Mouse (Mus musculus): ENCODE results near the gene Dffb. TPM values are rescaled to one million over a fixed set of nuclear protein-coding genes. Genes with fewer than 3 reads are reported as not detected.
A peak's percentile ranks its signal among the peaks of the same experiment; 100 is the strongest.

Dffb gene
- total and polyA plus RNA-seq, 2 experiments from 2014 or later: 9.7 to 20.8 TPM

DNA sequence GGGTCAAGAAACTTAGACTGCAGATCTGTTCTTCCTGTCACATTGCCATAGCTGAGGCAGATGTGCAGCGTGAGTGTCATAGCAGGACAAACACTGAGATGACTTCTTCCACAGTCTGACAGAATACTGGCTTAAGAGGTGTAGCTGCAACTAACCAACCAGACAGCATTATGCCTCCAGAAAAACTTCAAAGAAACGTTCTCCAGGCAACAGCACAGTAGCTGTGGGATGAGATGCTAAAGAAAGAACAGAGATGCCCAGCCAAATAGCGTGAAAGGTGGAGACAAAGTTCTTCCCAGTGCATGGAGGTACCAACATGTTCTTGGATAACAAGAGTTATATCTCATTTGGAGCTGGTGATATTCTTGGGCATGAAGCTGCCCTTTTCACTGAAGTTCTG is 23.8 kb downstream of the Dffb start:
- Histone ChIP-seq H3K36me3 (ENCODE audit: insufficient read depth, low read length) (no peaks in the 10 kb centered on the region), H3K27ac (ENCODE audit: low read depth, low read length) (no peak overlapping the region), H3K4me1 (ENCODE audit: insufficient read depth, low read length) (no peaks in the 10 kb centered on the region), H3K4me3 (ENCODE audit: low read depth, low read length) (no peak overlapping the region), H3K9ac (replicated peaks; ENCODE audit: low read length, poor library complexity, severe bottlenecking) (no peak overlapping the region), H3K9me3 (ENCODE audit: low read length) (no peaks in the 10 kb centered on the region), H3K4me2 (ENCODE audit: low read depth, low read length, poor library complexity, severe bottlenecking) (no peak overlapping the region), H3K27me3 (ENCODE audit: insufficient read depth, low read length) (peaks cover 6% of the 10 kb centered on the region)
- TF ChIP-seq CTCF (IDR thresholded peaks at IDR 0.05): no peak
- ATAC-seq (ENCODE audit: low FRiP score) (no peak), DNase-seq (ENCODE audit: low spot score) (no peak)
- 61% methylated on average over 3 of the region's 3 CpGs for WGBS

GRCm38 (mm10) chr4:153950372-153950771 is 24.6 kb downstream of the Dffb start:
- Histone ChIP-seq H3K4me2 (ENCODE audit: low read depth, low read length, poor library complexity, severe bottlenecking) (no peak overlapping the region), H3K9ac (replicated peaks; ENCODE audit: low read length, poor library complexity, severe bottlenecking) (no peak overlapping the region), H3K4me3 (ENCODE audit: low read depth, low read length) (no peak overlapping the region), H3K27ac (ENCODE audit: low read depth, low read length) (no peak overlapping the region), H3K9me3 (ENCODE audit: low read length) (no peaks in the 10 kb centered on the region), H3K27me3 (ENCODE audit: insufficient read depth, low read length) (peaks cover 11% of the 10 kb centered on the region), H3K4me1 (ENCODE audit: insufficient read depth, low read length) (no peaks in the 10 kb centered on the region), H3K36me3 (ENCODE audit: insufficient read depth, low read length) (no peaks in the 10 kb centered on the region)
- WGBS: 72% methylated on average over 2 of the region's 2 CpGs
- DNase-seq (ENCODE audit: low spot score) (no peak), ATAC-seq (ENCODE audit: low FRiP score) (no peak)
- no peak for TF ChIP-seq CTCF (IDR thresholded peaks at IDR 0.05)

DNA sequence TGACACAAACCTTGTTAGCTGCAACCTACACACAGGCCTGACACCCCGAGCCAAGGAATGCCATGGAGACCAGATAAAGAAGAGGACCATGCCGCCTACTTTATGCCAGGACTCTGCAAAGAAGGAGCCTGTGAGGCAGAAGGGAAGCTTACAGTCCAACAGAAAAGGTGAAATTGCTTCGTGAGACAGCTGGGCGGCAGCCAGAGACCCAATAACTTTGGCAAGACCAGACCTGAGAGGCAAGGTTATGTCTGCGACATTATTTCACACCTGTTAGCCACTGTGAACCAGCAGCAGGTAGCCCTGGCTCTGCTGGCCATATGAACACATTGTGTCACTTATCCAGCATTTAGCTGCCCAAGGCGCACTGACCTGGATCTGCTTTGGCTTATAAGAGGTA is 29.2 kb downstream of the Dffb start:
- H3K4me3 ChIP-seq (ENCODE audit: low read depth, low read length): no peak overlapping the region
- no peaks in the 10 kb centered on the region for H3K36me3 ChIP-seq (ENCODE audit: insufficient read depth, low read length)
- H3K9me3 ChIP-seq (ENCODE audit: low read length): no peaks in the 10 kb centered on the region
- H3K4me2 ChIP-seq (ENCODE audit: low read depth, low read length, poor library complexity, severe bottlenecking): no peak overlapping the region
- H3K4me1 ChIP-seq (ENCODE audit: insufficient read depth, low read length): no peaks in the 10 kb centered on the region
- peak; percentile 22 for DNase-seq (ENCODE audit: low spot score)
- no peak for ATAC-seq (ENCODE audit: low FRiP score)
- 86% methylated on average over 6 of the region's 6 CpGs for WGBS
- H3K27me3 ChIP-seq (ENCODE audit: insufficient read depth, low read length): peaks cover 7% of the 10 kb centered on the region
- no peak overlapping the region for H3K27ac ChIP-seq (ENCODE audit: low read depth, low read length)
- no peak overlapping the region for H3K9ac ChIP-seq (replicated peaks; ENCODE audit: low read length, poor library complexity, severe bottlenecking)
- no peak for TF ChIP-seq CTCF (IDR thresholded peaks at IDR 0.05)

GRCm38 (mm10) chr4:153944261-153944660 is 30.7 kb downstream of the Dffb start:
- TF ChIP-seq CTCF (IDR thresholded peaks at IDR 0.05): no peak
- no peaks in the 10 kb centered on the region for H3K36me3 ChIP-seq (ENCODE audit: insufficient read depth, low read length)
- DNase-seq (ENCODE audit: low spot score): no peak

GRCm38 (mm10) chr4:153943243-153943642 is 31.7 kb downstream of the Dffb start:
- 0 out of 2 replicates have a peak, but pooled peaks have one; percentile 44 for ATAC-seq (ENCODE audit: low FRiP score)
- no peak overlapping the region for H3K4me2 ChIP-seq (ENCODE audit: low read depth, low read length, poor library complexity, severe bottlenecking)
- no peak overlapping the region for H3K9ac ChIP-seq (replicated peaks; ENCODE audit: low read length, poor library complexity, severe bottlenecking)

More at GRCm38 (mm10) chr4:153944261-153944660, 30.7 kb downstream of the Dffb start:
- ATAC-seq (ENCODE audit: low FRiP score): no peak
- Histone ChIP-seq H3K4me2 (ENCODE audit: low read depth, low read length, poor library complexity, severe bottlenecking) (no peak overlapping the region), H3K27me3 (ENCODE audit: insufficient read depth, low read length) (peaks cover 7% of the 10 kb centered on the region), H3K4me3 (ENCODE audit: low read depth, low read length) (no peak overlapping the region), H3K4me1 (ENCODE audit: insufficient read depth, low read length) (no peaks in the 10 kb centered on the region), H3K9me3 (ENCODE audit: low read length) (no peaks in the 10 kb centered on the region), H3K9ac (replicated peaks; ENCODE audit: low read length, poor library complexity, severe bottlenecking) (no peak overlapping the region), H3K27ac (ENCODE audit: low read depth, low read length) (no peak overlapping the region)
- 51% methylated on average over 6 of the region's 6 CpGs for WGBS

DNA sequence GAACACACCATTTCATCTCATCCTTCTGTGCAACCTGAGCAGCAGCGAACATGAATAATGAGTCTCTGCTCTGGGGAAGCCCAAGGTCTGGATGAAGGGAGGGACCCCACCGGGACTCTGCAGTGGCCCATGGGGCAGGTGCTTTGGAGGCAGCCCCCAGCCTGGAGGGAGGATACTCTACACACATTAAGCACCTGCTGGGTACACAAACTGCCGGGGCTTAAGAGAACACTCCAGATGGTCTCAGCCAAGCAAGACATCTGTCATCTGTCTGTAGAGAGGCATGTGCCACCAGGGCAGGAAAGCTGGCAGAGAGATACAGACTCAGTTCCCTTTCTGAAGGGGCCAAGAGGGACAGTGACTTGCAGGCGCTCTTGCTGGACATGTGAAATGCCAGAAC is 45.0 kb downstream of the Dffb start:
- no peak overlapping the region for H3K27ac ChIP-seq (ENCODE audit: low read depth, low read length)
- ATAC-seq (ENCODE audit: low FRiP score): no peak
- no peak for TF ChIP-seq CTCF (IDR thresholded peaks at IDR 0.05)
- DNase-seq (ENCODE audit: low spot score): peak; percentile 71
- WGBS: 63% methylated on average over 4 of the region's 4 CpGs
- no peak overlapping the region for H3K4me2 ChIP-seq (ENCODE audit: low read depth, low read length, poor library complexity, severe bottlenecking)
- H3K27me3 ChIP-seq (ENCODE audit: insufficient read depth, low read length): no peaks in the 10 kb centered on the region
- no peak overlapping the region for H3K4me3 ChIP-seq (ENCODE audit: low read depth, low read length)
- no peak overlapping the region for H3K9ac ChIP-seq (replicated peaks; ENCODE audit: low read length, poor library complexity, severe bottlenecking)
- H3K36me3 ChIP-seq (ENCODE audit: insufficient read depth, low read length): no peaks in the 10 kb centered on the region
- H3K9me3 ChIP-seq (ENCODE audit: low read length): no peaks in the 10 kb centered on the region
- no peaks in the 10 kb centered on the region for H3K4me1 ChIP-seq (ENCODE audit: insufficient read depth, low read length)

More at GRCm38 (mm10) chr4:153943243-153943642, 31.7 kb downstream of the Dffb start:
- H3K27ac ChIP-seq (ENCODE audit: low read depth, low read length): no peak overlapping the region
- H3K4me3 ChIP-seq (ENCODE audit: low read depth, low read length): no peak overlapping the region
- WGBS: 49% methylated on average over 4 of the region's 4 CpGs
- peak; percentile 91 for TF ChIP-seq CTCF (IDR thresholded peaks at IDR 0.05)
- H3K27me3 ChIP-seq (ENCODE audit: insufficient read depth, low read length): peaks cover 4% of the 10 kb centered on the region; the same call in 1 of the 2 replicates
- no peaks in the 10 kb centered on the region for H3K36me3 ChIP-seq (ENCODE audit: insufficient read depth, low read length)
- H3K4me1 ChIP-seq (ENCODE audit: insufficient read depth, low read length): no peaks in the 10 kb centered on the region
- DNase-seq (ENCODE audit: low spot score): peak; percentile 76
- no peaks in the 10 kb centered on the region for H3K9me3 ChIP-seq (ENCODE audit: low read length)

Measured in midbrain, postnatal 0 days (tissue).